Mouse (Mus musculus) frontal cortex, postnatal 36 days (tissue): ENCODE data around the gene Prkar1a.

Experiments
- DNase-seq, 2 experiments: peaks; one replicate each; pipeline ENCODE4 v3.0.0; 2022; ENCODE audit warnings: low spot score in 2 of 2

Prkar1a gene

GRCm38 (mm10) chr11:109649206-109649605, at the start of gene Prkar1a:
Prkar1a (plus strand) TSS chr11:109649405.
- DNase-seq: no peak

GRCm38 (mm10) chr11:109607600-109607999, 41.6 kb upstream of the Prkar1a start:
- no peak for DNase-seq

DNA sequence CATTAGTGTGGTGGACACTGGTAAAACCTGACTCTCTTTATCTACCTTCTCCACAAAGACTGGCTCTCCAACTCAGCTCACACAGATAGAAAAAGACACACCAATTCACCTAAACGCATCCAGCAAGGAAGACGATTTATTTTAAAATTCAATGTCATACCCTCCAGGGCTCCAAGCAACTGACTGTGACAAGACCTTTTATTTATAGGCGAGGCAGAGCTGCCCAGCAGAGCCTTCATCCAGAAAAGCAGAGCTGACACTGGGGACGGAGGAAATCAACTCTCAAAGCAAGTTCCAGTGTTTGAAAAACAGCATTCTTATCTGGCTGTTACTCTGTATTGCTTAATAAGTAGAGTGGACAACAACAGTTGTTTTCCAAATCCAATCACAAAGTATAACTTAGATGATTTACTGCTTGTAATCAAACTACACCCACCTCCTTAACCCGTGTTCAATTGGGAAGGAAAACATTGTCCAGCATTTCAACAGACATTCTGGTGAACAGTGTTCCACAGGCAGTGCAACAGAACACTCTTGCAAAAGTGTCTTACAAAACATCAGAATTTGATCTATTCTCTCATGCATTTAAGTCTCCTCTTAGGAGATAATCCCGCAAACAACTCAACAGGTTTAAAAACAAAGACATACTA, 40.1 kb upstream of the Prkar1a start:
- DNase-seq: no peak

- no peak for DNase-seq
Measured at GRCm38 (mm10) chr11:109610046-109610794, 39.0 kb upstream of the Prkar1a start.

GRCm38 (mm10) chr11:109610795-109611302, 38.4 kb upstream of the Prkar1a start:
- no peak for DNase-seq

GRCm38 (mm10) chr11:109611303-109612149, 37.7 kb upstream of the Prkar1a start, which contains the start of gene Wipi1:
Wipi1 (minus strand) TSS chr11:109611967.
- DNase-seq: peak; percentile 97 to 98

- no peak for DNase-seq
Measured at GRCm38 (mm10) chr11:109612871-109613529, 36.2 kb upstream of the Prkar1a start.

DNA sequence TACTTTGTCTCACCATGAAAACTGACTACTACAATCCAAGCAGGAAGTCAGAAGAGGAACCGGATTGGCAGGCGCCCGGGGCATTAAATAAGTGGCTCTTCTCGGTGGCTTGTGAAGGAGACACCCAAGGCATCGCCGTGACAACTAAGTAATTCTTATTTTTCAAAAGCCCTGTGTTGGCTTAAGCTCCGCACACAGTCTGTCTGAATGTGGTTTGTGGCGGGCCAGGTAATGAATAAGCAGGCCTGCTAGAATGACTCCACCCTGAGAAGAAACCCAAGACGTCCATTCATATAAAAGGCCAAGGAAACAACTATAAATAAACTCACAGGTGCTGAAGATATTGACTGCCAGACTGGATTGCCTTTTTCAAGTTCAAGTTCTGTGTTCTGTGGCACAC, 33.9 kb upstream of the Prkar1a start:
- DNase-seq: no peak

DNA sequence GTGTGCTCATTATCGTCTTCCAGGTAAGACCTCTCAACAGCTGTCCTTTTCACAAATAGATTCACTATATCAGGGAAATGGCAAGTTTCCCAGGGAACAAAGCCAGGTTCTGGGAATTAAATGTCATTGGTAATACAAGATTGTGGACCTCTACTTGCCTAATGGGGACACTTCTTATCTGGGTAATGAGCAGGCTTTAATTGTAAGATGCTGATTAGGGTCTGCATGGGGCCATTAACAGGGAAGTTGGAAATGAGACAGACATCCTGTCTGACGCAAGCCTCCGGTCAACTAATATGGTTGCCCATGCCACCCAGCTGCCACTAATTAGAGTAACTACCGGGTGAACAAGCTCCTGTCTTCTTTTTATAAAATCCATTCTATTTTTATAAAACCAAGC, 32.9 kb upstream of the Prkar1a start:
- DNase-seq: no peak

GRCm38 (mm10) chr11:109616766-109617165, 32.4 kb upstream of the Prkar1a start:
- no peak for DNase-seq

GRCm38 (mm10) chr11:109619055-109619454, 30.1 kb upstream of the Prkar1a start:
- peak; percentile 53 to 57 for DNase-seq

DNA sequence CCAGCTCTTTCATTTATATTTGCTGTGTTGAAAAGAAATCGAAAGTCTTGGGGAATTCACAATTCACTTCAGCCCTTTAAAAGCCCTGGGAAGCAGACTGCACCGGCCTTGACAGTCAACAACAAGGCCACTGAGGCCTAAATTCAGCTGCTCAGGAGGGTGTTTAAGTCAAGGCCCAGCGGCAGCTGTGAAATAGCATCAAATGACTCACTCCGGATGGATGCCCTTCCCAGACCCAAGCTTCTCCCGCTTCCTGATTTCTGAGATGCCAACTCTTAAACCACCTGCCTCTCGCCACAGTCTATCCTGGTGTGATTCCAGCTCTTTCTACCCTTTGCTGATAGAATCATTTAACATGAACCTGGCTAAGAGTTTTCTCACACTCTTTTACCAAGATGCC, 28.8 kb upstream of the Prkar1a start:
- DNase-seq: no peak

GRCm38 (mm10) chr11:109621183-109621582, 28.0 kb upstream of the Prkar1a start:
- DNase-seq: peak in 1 of 2 experiments; percentile 78

GRCm38 (mm10) chr11:109622518-109623037, 26.6 kb upstream of the Prkar1a start:
- DNase-seq: peak in 1 of 2 experiments; percentile 34

DNA sequence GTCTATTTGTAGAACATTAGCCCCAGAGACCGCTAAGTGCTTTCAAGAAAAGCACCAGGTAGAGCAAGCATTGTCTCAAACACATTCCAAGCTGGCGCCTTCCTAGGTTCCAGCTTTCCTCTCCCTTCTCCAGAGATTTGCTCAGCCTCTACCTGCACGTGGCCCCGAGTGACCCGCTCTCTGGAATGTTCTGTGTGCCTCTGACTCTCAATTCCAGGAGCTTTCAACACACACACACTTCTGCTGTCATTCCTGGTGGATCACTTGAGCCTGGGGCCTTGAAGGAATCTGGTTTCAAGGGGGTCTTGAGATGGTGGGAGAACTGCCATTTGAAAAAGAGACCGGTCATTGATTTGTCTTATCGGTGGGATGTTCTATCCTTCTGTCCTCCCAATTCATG, 26.0 kb upstream of the Prkar1a start:
- no peak for DNase-seq

DNA sequence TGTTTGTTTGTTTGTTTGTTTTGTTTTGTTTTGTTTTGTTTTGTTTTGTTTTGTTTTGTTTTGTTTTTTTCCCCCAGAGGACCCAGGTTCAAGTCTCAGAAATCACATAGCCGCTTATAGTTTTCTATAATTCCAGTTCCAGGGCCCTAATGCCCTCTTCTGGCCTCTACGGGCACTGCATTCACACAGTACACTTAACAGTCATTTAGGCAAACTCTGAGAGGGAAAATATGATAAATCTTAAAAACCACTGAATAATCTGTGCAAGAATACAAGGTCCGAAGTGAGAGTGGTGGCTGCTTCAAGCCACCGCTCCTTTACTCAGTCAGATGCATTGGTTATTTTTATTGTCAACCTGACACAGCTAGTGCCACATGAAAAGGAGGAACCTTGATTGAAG, 21.6 kb upstream of the Prkar1a start:
- DNase-seq: no peak

GRCm38 (mm10) chr11:109628099-109628498, 21.1 kb upstream of the Prkar1a start:
- no peak for DNase-seq

DNA sequence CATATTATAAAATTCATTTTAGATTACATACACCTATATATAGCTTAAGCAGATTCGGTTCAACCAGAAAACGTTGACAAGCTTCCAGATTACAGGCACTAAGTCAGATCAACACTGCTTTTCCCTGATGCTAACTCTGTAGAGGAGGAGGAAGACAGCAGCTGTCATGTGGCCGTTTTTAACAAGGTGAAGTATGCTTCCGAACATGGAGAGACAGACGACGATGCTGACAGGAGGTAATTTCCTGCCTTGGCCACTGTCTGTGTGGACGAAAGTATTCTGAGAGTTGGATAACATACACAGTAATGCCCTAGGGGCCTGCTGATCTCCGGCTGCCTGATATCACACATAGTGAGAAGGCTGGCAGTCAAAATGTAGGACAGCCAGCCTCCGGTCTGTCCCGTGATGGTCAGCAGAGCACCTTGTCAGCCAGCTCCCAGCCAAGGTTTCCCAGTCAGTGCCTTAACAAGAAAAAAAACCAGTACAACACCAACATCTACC, 20.1 kb upstream of the Prkar1a start:
- DNase-seq: no peak

- DNase-seq: no peak
Measured at GRCm38 (mm10) chr11:109634928-109635327, 14.3 kb upstream of the Prkar1a start.

- no peak for DNase-seq
Measured at GRCm38 (mm10) chr11:109635871-109636395, 13.3 kb upstream of the Prkar1a start.
